Mouse (Mus musculus): Measurements from ENCODE around the gene Parvg. TPM values are rescaled to one million over a fixed set of nuclear protein-coding genes. Genes with fewer than 3 reads are reported as not detected.

The Parvg gene
- polyA plus RNA-seq, 3 experiments from 2014 or later, result 77.7 to 87.6 (median 81.4) TPM

DNA sequence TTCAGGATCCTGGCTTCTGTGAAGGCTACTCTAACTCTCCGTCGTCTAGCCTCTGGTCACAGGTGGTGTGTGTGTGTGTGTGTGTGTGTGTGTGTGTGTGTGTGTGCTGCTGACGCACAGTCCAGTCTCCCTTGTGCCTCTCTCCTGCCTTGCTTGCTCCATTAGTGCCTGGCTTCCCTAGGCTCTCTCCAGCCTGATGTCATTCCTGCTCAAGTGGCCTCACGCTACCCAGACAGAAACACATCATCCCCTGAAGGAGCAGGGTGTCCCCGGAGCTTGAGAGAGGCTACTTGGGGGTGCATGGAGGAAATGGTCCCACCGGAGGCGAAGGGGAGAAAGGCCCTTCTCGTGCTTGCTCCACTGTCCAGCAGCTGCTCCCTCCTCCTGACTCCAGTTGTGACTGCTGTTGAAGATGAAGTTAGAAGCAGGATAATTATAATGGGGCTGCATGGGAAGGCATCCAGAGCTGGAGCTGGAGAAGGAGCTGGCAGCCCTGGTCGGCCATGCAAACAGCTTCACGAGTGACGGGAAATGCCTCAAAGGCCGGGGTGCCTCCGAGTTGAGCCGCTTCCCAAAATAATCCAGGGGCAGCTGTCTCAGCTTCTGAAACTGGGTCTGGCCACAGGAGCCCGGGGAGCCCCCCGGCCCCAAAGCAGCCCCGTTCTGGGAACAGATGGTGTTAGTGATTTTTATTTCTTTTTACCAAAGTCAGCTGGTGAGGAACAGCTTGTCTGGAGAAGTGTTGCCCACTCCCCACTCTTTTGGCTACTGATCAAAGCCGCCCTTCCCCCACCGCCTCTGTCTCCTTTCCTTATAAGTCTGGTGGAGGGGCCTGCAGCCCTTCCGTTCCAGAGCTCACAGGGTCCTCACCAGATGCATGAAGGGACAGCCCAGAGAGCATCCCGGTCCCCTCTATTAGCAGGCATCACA is 28.4 kb downstream of the Parvg start:
- ATAC-seq, result no peak

- no peak for ATAC-seq
Measured at GRCm38 (mm10) chr15:84355081-84355480, 31.3 kb downstream of the Parvg start.

- ATAC-seq, result no peak
Measured at GRCm38 (mm10) chr15:84364746-84365145, 40.9 kb downstream of the Parvg start.

GRCm38 (mm10) chr15:84365675-84366381 is 42.0 kb downstream of the Parvg start:
- ATAC-seq, result no peak

- no peak for ATAC-seq
Measured at GRCm38 (mm10) chr15:84366574-84366989, 42.8 kb downstream of the Parvg start.

GRCm38 (mm10) chr15:84367402-84367801 is 43.6 kb downstream of the Parvg start:
- no peak for ATAC-seq

GRCm38 (mm10) chr15:84372801-84373200 is 49.0 kb downstream of the Parvg start:
- ATAC-seq, result no peak

- ATAC-seq, result no peak
Measured at GRCm38 (mm10) chr15:84378734-84379133, 54.9 kb downstream of the Parvg start.

DNA sequence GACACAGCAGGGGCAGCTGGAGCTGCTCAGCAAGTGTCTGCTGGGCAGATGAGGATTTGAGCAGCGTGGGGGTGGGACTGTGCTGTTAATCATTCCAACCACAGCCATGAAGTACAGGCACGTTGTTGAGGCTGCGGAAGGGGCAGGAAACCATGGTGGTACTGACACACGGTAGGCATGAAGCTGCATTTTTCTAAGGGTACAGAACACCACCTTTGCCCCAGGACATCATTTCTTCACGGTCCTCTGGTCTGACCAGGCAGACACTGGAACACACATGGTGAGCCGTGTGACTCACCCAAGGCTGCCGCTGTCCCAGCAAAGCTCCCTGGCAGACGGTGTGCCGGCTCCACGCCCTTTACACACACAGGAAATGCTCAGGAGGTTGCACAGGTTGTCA is 56.4 kb downstream of the Parvg start:
- ATAC-seq, result no peak

DNA sequence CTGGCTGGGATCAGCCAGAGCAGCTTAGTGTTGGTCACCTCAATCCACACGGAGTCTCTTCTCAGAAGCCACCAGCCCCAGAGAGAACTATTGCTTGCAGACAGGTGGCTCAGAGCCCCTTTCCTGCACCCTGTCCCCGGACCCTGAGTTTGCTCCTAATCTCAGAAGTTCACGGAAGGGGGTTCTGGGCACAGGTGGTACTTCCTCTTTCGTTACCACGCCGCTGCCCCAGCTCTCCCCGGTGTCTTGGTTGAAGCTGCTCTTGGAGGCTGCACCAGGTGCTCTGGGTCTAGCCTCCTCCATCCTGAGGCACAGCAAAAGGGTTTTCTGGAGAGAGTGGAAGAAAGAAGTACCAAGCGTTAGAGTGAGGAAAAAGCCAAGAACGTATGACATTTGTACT is 60.2 kb downstream of the Parvg start:
- ATAC-seq, result no peak

DNA sequence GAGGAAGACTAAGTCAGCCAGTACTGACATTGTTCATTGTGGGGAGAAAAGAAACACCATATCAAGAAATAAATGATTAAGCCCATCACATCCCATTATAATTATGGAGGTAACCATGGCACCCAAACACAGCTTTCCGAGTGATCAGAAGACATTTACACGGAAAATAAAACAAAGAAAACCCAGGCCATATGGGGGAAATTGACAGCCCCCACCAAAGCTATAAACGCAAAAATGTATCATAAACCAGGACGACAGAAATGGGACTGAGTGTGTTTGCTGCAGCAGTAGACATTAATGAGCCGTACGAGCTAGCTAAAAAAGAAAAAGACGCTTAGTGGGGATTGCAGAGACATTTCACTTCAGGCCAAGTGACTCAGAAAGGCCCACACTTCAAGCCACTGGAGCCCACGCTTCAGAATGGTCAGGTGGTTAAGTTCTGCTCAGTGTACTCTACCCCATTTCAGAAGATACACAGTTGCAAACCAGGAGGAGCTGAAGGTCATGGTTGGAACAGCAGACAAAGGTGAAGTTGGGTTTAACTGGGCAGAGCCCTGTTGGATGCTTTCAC is 62.3 kb downstream of the Parvg start:
- no peak for ATAC-seq

DNA sequence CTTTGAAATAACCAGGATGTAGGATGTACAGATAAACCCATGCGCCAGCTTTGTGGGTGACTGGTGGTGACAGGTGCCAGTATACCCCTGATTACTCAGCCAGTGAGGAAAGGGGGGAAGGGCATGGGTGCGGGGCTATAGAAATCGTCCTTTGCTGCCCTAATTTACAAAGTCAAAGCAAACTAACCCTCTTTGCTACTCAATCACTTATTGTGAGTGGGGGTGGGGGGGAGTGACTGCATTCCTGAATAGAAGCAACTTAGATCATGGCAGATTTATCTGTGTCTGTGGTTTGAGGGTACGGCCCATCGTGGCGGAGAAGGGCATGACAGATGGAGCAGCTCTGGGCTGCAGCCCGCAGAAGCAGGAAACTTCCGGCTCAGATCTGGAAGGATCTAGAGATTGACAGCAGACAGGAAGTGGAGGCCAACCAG is 64.9 kb downstream of the Parvg start:
- ATAC-seq, result no peak

GRCm38 (mm10) chr15:84392131-84392530 is 68.3 kb downstream of the Parvg start:
- no peak for ATAC-seq

Other genes starting within 250 kb of the Parvg start
- under 1 TPM in 1 of 3 experiments, not detected in 2; 0.29 TPM for gene Sult4a1, start 218.3 kb upstream of the Parvg start, polyA plus RNA-seq (2017; shearing (Covaris generic))
- gene Pnpla5, start 200.9 kb upstream of the Parvg start, polyA plus RNA-seq (2017; shearing (Covaris generic)), result not detected
- gene Pnpla3, start 156.2 kb upstream of the Parvg start, polyA plus RNA-seq (2017; shearing (Covaris generic)), result under 1 TPM in 1 of 3 experiments, not detected in 2; 0.61 TPM
- 10 to 100 TPM; 31.9 to 49.9 (median 46.9) TPM for gene Samm50, start 131.8 kb upstream of the Parvg start, polyA plus RNA-seq (2017; shearing (Covaris generic))
- 1 to 10 TPM in 1 of 3 experiments, under 1 TPM in 1, not detected in 1; 0.89 to 2.1 TPM for gene Parvb, start 92.0 kb upstream of the Parvg start, polyA plus RNA-seq (2017; shearing (Covaris generic))
- not detected for gene Shisal1, start 123.1 kb downstream of the Parvg start, polyA plus RNA-seq (2017; shearing (Covaris generic))
- 1 to 10 TPM; 1.3 to 2.0 (median 1.8) TPM for gene Rtl6, start 233.8 kb downstream of the Parvg start, polyA plus RNA-seq (2017; shearing (Covaris generic))